Mouse (Mus musculus) thymus, adult 2 months (tissue): ENCODE data around the gene Gm47995.

Source experiments
- CTCF ChIP-seq: fragments of 200-500 bp; IDR thresholded peaks from 2 replicates; pipeline ENCODE4 v1.5.1; 2012; ENCODE audit warnings: mild to moderate bottlenecking, control low read depth, low read length, moderate library complexity, borderline replicate concordance; ENCODE audit not compliant: control insufficient read depth, poor library complexity, insufficient read depth; ENCODE audit errors: extremely low read depth
- POLR2A ChIP-seq: fragments of 200-500 bp; IDR thresholded peaks from 2 replicates; pipeline ENCODE4 v1.6.1; 2012; ENCODE audit warnings: mild to moderate bottlenecking, low read length, control low read depth, moderate library complexity; ENCODE audit not compliant: control insufficient read depth, poor library complexity, insufficient read depth; ENCODE audit errors: extremely low read depth

GRCm38 (mm10) chr1:151153056-151153652 is 45.1 kb upstream of the Gm47995 start:
- no peak for TF ChIP-seq POLR2A
- no peak for TF ChIP-seq CTCF
